In the genomic region with DNA sequence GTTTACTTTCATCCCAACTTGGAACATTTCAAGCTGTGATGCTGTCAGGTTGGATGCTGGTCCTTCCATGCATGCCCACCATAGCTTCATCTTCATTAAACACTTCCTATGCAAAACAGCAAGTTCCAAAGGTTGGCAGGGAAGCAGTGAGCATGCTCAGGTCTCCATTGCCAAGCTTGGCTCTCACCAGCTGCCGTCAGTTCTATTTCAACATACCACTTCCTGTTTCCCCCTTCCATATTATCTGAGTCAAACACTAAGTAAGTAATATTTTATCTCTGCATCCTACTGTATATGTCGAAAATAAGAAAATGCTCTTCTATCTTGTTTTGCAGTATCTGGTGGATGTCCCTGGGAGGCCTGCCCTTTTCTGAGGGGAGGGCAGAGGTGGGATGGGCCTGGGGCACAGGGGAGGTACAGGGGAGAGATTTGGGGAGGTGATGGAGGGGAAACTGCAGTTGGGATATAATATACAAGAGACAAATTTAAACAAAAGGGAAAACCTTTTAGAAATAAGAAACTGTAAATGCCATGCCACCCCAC, we compare ENCODE assay signal across 16 mouse cellular contexts.
DNase-seq lines count a peak whose midpoint lies in the region; ATAC-seq lines count a peak whose summit lies in the region.
"Had no signal": no experiment of that assay in that cellular context is flagged by ENCODE, and none has a peak within 500 bp of the region (broad histone marks: within the 10 kb centered on the region; RNA-seq: fewer than 3 reads in every experiment).

No protein-coding gene starts in this region.

- no peaks in the 10 kb centered on the region for H3K36me3 ChIP-seq in forebrain, embryonic 15.5 days
- no peaks in the 10 kb centered on the region for H3K36me3 ChIP-seq in forebrain, embryonic 12.5 days (replicated peaks)
- H3K36me3 ChIP-seq: G1E; limb, embryonic 12.5 days had no signal

- peaks cover 25% of the 10 kb centered on the region for H3K4me1 ChIP-seq in forebrain, embryonic 15.5 days
- peaks cover 13% of the 10 kb centered on the region for H3K4me1 ChIP-seq in forebrain, embryonic 12.5 days

- H3K27ac ChIP-seq in forebrain, embryonic 15.5 days (replicated peaks), result no peak overlapping the region
- no peak overlapping the region for H3K27ac ChIP-seq in forebrain, embryonic 12.5 days
- H3K27ac ChIP-seq: heart, adult 2 months; limb, embryonic 12.5 days; midbrain, embryonic 13.5 days had no signal

- H3K9ac ChIP-seq in forebrain, embryonic 15.5 days (replicated peaks), result no peak overlapping the region
- H3K9ac ChIP-seq in forebrain, embryonic 12.5 days, result no peak overlapping the region
- H3K9ac ChIP-seq: limb, embryonic 12.5 days; midbrain, embryonic 13.5 days had no signal

- WGBS in forebrain, embryonic 15.5 days, result 83% methylated on average over 2 of the region's 2 CpGs
- WGBS in forebrain, embryonic 12.5 days, result 89% methylated on average over 2 of the region's 2 CpGs

- 0 out of 2 replicates have a peak, but pooled peaks have one; percentile 17 for ATAC-seq in forebrain, embryonic 15.5 days (replicated peaks)
- ATAC-seq in forebrain, embryonic 12.5 days (ENCODE audit: low FRiP score), result no peak
- peak; percentile 39 for ATAC-seq in CD4-positive, CD25-positive, alpha-beta regulatory T cell, adult 4 months
- ATAC-seq in granulocyte monocyte progenitor cell, adult 5-6 weeks (replicated peaks; ENCODE audit: poor library complexity, severe bottlenecking), result peak; percentile 88
- ATAC-seq in megakaryocyte progenitor cell, adult 5-6 weeks (replicated peaks; ENCODE audit: poor library complexity), result peak; percentile 82
- ATAC-seq: activated CD4-positive, CD25-positive, alpha-beta regulatory T cell, adult 4 months; midbrain, embryonic 13.5 days had no signal

- H3K27me3 ChIP-seq in forebrain, embryonic 15.5 days, result no peaks in the 10 kb centered on the region
- no peaks in the 10 kb centered on the region for H3K27me3 ChIP-seq in forebrain, embryonic 12.5 days
- H3K27me3 ChIP-seq: limb, embryonic 12.5 days; midbrain, embryonic 13.5 days had no signal

- no peak overlapping the region for H3K4me2 ChIP-seq in forebrain, embryonic 15.5 days (replicated peaks)
- no peak overlapping the region for H3K4me2 ChIP-seq in forebrain, embryonic 12.5 days
- H3K4me2 ChIP-seq: limb, embryonic 12.5 days; midbrain, embryonic 13.5 days had no signal

- no peak overlapping the region for H3K4me3 ChIP-seq in forebrain, embryonic 15.5 days
- no peak overlapping the region for H3K4me3 ChIP-seq in forebrain, embryonic 12.5 days (replicated peaks)
- H3K4me3 ChIP-seq: heart, adult 2 months; limb, embryonic 12.5 days; midbrain, embryonic 13.5 days had no signal

- no peaks in the 10 kb centered on the region for H3K9me3 ChIP-seq in forebrain, embryonic 15.5 days
- H3K9me3 ChIP-seq in forebrain, embryonic 12.5 days, result no peaks in the 10 kb centered on the region
- H3K9me3 ChIP-seq: G1E; limb, embryonic 12.5 days; midbrain, embryonic 13.5 days had no signal

- no peak for DNase-seq in gastrocnemius, adult 8-10 months (ENCODE audit: low spot score in 2 of 2)
- no peak for DNase-seq in left cerebral cortex, adult 9 months (ENCODE audit: low spot score in 2 of 2)
- DNase-seq in layer of hippocampus, adult 9-11 months, result no peak
- DNase-seq: cerebellum, adult 11-12 months; embryo, embryonic 11 days; heart, adult 2 months; kidney, postnatal 14 days had no signal
